ENCODE assay signal across 8 mouse cellular contexts in the genomic region with DNA sequence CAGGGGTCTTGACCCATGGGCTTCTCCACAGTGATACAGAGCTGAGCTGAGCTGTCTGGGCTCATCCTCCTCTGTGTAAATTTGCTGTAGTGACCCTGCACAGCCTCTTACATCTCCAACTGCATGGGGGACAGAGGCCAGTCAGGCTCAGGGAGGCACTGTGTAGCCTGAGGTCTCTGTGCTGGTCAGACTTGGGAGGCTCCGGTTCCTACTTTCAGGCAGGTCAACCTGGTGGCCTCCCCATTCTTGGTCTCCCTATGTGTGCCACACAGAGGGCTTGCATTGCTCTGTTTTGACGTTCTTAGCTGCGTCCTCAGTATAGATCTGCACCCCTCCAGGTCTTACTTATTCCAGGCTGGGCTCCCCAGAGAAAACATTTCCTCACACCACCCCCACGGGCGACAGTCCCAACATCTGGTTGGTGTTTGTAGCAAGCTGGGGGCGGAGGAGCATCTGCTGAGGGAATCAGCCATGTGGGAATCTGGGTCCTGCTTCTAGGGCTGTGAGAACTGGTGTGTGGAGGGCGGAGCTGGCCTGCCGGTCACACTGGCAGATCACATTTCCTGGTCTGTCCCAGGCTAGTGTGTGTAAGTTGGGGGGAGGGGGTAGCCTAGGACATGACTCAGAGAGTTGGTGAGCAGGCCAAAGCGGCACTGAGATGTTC. TPM values are rescaled to one million over a fixed set of nuclear protein-coding genes. Genes with fewer than 3 reads are reported as not detected.
DNase-seq lines count a peak whose midpoint lies in the region; ATAC-seq and TF ChIP-seq lines count a peak whose summit lies in the region.

No protein-coding gene starts in this region.

- intact Hi-C loops in gastrocnemius, adult 2 months (cut with DNase I): no loop called here

- H3K36me3 ChIP-seq in hindbrain, embryonic 15.5 days: no peaks in the 10 kb centered on the region
- no peaks in the 10 kb centered on the region for H3K36me3 ChIP-seq in liver, embryonic 11.5 days (ENCODE audit: control insufficient read depth, insufficient read depth, low read length)
- H3K36me3 ChIP-seq in midbrain, embryonic 16.5 days (ENCODE audit: control insufficient read depth, insufficient read depth, low read length): no peaks in the 10 kb centered on the region

- H3K9ac ChIP-seq in hindbrain, embryonic 15.5 days: no peak overlapping the region
- no peak overlapping the region for H3K9ac ChIP-seq in liver, embryonic 11.5 days (ENCODE audit: low read depth, low read length)
- H3K9ac ChIP-seq in midbrain, embryonic 16.5 days (ENCODE audit: low read depth, low read length): no peak overlapping the region

- 50% methylated on average over 9 of the region's 9 CpGs for WGBS in hindbrain, embryonic 15.5 days
- 30% methylated on average over 9 of the region's 9 CpGs for WGBS in liver, embryonic 11.5 days
- WGBS in midbrain, embryonic 16.5 days: 57% methylated on average over 9 of the region's 9 CpGs

- no peak overlapping the region for H3K4me3 ChIP-seq in gastrocnemius, adult 2 months
- H3K4me3 ChIP-seq in hindbrain, embryonic 15.5 days: no peak overlapping the region
- H3K4me3 ChIP-seq in liver, embryonic 11.5 days (ENCODE audit: low read depth, low read length): no peak overlapping the region
- no peak overlapping the region for H3K4me3 ChIP-seq in midbrain, embryonic 16.5 days (ENCODE audit: low read depth, low read length)

- DNase-seq in testis, postnatal 10 days (ENCODE audit: low spot score): peak; percentile 60
- no peak for DNase-seq in testis, postnatal 14 days (ENCODE audit: low spot score)
- peak; percentile 83 for DNase-seq in gastrocnemius, adult 2 months
- DNase-seq in liver, embryonic 11.5 days (ENCODE audit: low spot score): no peak
- peak; percentile 46 to 65 for DNase-seq in right cerebral cortex, postnatal 36 days (ENCODE audit: low spot score in 2 of 2)
- DNase-seq in thymus, postnatal 25 days: no peak

- ATAC-seq in hindbrain, embryonic 15.5 days (ENCODE audit: low FRiP score, low read depth): no peak; the same call in 1 of the 2 replicates
- peak; percentile 61; the same call in 1 of the 2 replicates for ATAC-seq in liver, embryonic 11.5 days (replicated peaks; ENCODE audit: low FRiP score)
- no peak for ATAC-seq in midbrain, embryonic 16.5 days

- peak overlapping the region; percentile 79 for H3K27ac ChIP-seq in gastrocnemius, adult 2 months
- 0 out of 2 replicates have a peak overlapping the region, but pooled peaks have one; percentile 55 for H3K27ac ChIP-seq in hindbrain, embryonic 15.5 days (replicated peaks)
- H3K27ac ChIP-seq in liver, embryonic 11.5 days (ENCODE audit: low read depth, low read length): no peak overlapping the region; the same call in 1 of the 2 replicates
- H3K27ac ChIP-seq in midbrain, embryonic 16.5 days (ENCODE audit: low read length): no peak overlapping the region

- no peak overlapping the region for H3K4me2 ChIP-seq in hindbrain, embryonic 15.5 days
- H3K4me2 ChIP-seq in liver, embryonic 11.5 days: no peak overlapping the region
- no peak overlapping the region for H3K4me2 ChIP-seq in midbrain, embryonic 16.5 days (ENCODE audit: low read length)

- H3K9me3 ChIP-seq in hindbrain, embryonic 15.5 days: no peaks in the 10 kb centered on the region
- H3K9me3 ChIP-seq in liver, embryonic 11.5 days (ENCODE audit: control insufficient read depth, low read length): no peaks in the 10 kb centered on the region
- H3K9me3 ChIP-seq in midbrain, embryonic 16.5 days (replicated peaks; ENCODE audit: control insufficient read depth, low read length, poor library complexity, severe bottlenecking): no peaks in the 10 kb centered on the region

- TF ChIP-seq CTCF in gastrocnemius, adult 2 months (IDR thresholded peaks at IDR 0.05): no peak

- 0 out of 2 replicates have a peak, but pooled peaks cover 6% of the 10 kb centered on the region for H3K4me1 ChIP-seq in hindbrain, embryonic 15.5 days (replicated peaks)
- peaks cover 13% of the 10 kb centered on the region; the same call in 1 of the 2 replicates for H3K4me1 ChIP-seq in liver, embryonic 11.5 days (replicated peaks; ENCODE audit: control insufficient read depth, insufficient read depth, low read length)
- peaks cover 2% of the 10 kb centered on the region; the same call in 1 of the 2 replicates for H3K4me1 ChIP-seq in midbrain, embryonic 16.5 days (ENCODE audit: control insufficient read depth, insufficient read depth, low read length)

- no peaks in the 10 kb centered on the region for H3K27me3 ChIP-seq in hindbrain, embryonic 15.5 days
- no peaks in the 10 kb centered on the region for H3K27me3 ChIP-seq in liver, embryonic 11.5 days (replicated peaks; ENCODE audit: control insufficient read depth, insufficient read depth, low read length)
- no peaks in the 10 kb centered on the region for H3K27me3 ChIP-seq in midbrain, embryonic 16.5 days (ENCODE audit: control insufficient read depth, insufficient read depth, low read depth, low read length)

RNA-seq across cellular contexts. Expression of gene Notch1, which starts 9.0 kb away (rescaled TPM):
- total RNA-seq in gastrocnemius, adult 2 months (2021): 10 to 100 TPM in 1 of 2 experiments, 1 to 10 TPM in 1; 6.9 to 11.9 TPM
- 16.3 and 18.2 TPM in 2 replicates for polyA plus RNA-seq in hindbrain, embryonic 15.5 days (2015; fragmentation: Nextera tagmentation; extraction: Ambion mirVana)
- 7.1 and 10.5 TPM in 2 replicates for polyA plus RNA-seq in liver, embryonic 11.5 days (2014; fragmentation: Nextera tagmentation; extraction: Ambion mirVana)
- polyA plus RNA-seq in midbrain, embryonic 16.5 days (2015; fragmentation: Nextera tagmentation; extraction: Ambion mirVana): 10.7 and 11.4 TPM in 2 replicates

RNA-seq across cellular contexts. Expression of gene Egfl7, which starts 54.3 kb away (rescaled TPM):
- total RNA-seq in gastrocnemius, adult 2 months (2021): 10 to 100 TPM; 34.4 to 53.7 TPM
- 70.7 and 75.3 TPM in 2 replicates for polyA plus RNA-seq in hindbrain, embryonic 15.5 days (2015; fragmentation: Nextera tagmentation; extraction: Ambion mirVana)
- 161 and 181 TPM in 2 replicates for polyA plus RNA-seq in liver, embryonic 11.5 days (2014; fragmentation: Nextera tagmentation; extraction: Ambion mirVana)
- 62.0 and 64.4 TPM in 2 replicates for polyA plus RNA-seq in midbrain, embryonic 16.5 days (2015; fragmentation: Nextera tagmentation; extraction: Ambion mirVana)

Comparison
In these comparisons a context has a peak if more than half of its experiments do, and no peak if none do; other contexts are left out.
1. DNase-seq: peak in testis, postnatal 10 days (single experiment), gastrocnemius, adult 2 months (single experiment) and right cerebral cortex, postnatal 36 days (2 of 2); none in testis, postnatal 14 days (single experiment), liver, embryonic 11.5 days (single experiment) and thymus, postnatal 25 days (single experiment).
2. H3K27ac ChIP-seq: peak in gastrocnemius, adult 2 months (single experiment) and hindbrain, embryonic 15.5 days (single experiment); none in liver, embryonic 11.5 days (single experiment) and midbrain, embryonic 16.5 days (single experiment).